Mouse (Mus musculus) stomach, embryonic 16.5 days (tissue): Measurements from ENCODE around the gene Cbr4. TPM values are rescaled to one million over a fixed set of nuclear protein-coding genes. Genes with fewer than 3 reads are reported as not detected.

Source experiments
- ATAC-seq: fragments of 200-750 bp; cut with Nextera tagmentation; 2 replicates; pipeline ENCODE4 v1.8.0; 2017; ENCODE audit warnings: moderate number of reproducible peaks, moderate TSS enrichment; ENCODE audit not compliant: insufficient read depth, low FRiP score
- H3K27ac ChIP-seq: fragments of 300-500 bp; sonication (generic); 2 replicates; pipeline ENCODE4 v1.5.1; 2014; ENCODE audit warnings: low read length
- H3K27me3 ChIP-seq: fragments of 300-500 bp; sonication (generic); 2 replicates; pipeline ENCODE4 v1.6.1; 2014; ENCODE audit warnings: low read length, control low read depth, mixed read lengths; ENCODE audit not compliant: control insufficient read depth, insufficient read depth
- H3K36me3 ChIP-seq: fragments of 300-500 bp; sonication (generic); 2 replicates; pipeline ENCODE4 v1.6.1; 2014; ENCODE audit warnings: low read length; ENCODE audit not compliant: control insufficient read depth, insufficient read depth
- H3K4me1 ChIP-seq: fragments of 300-500 bp; sonication (generic); 2 replicates; pipeline ENCODE4 v1.6.1; 2014; ENCODE audit warnings: low read length, control low read depth, mixed read lengths; ENCODE audit not compliant: control insufficient read depth, insufficient read depth
- H3K4me2 ChIP-seq: fragments of 300-500 bp; sonication (generic); 2 replicates; pipeline ENCODE4 v1.6.1; 2014; ENCODE audit warnings: low read depth, low read length, mixed read lengths
- H3K4me3 ChIP-seq: fragments of 300-500 bp; sonication (generic); replicated peaks from 2 replicates; pipeline ENCODE4 v1.5.1; 2014; ENCODE audit warnings: mild to moderate bottlenecking, low read length
- H3K9ac ChIP-seq: fragments of 300-500 bp; sonication (generic); 2 replicates; pipeline ENCODE4 v1.6.1; 2014; ENCODE audit warnings: low read length
- H3K9me3 ChIP-seq: fragments of 300-500 bp; sonication (generic); replicated peaks from 2 replicates; pipeline ENCODE4 v1.6.1; 2016; ENCODE audit warnings: low read length, control low read depth; ENCODE audit not compliant: control insufficient read depth
- WGBS: fragments of 180-500 bp; shearing (Covaris S2); extraction: QIAGEN DNeasy Blood & Tissue Kit; methylation state at CpG from one replicate; pipeline ENCODE4 v1.1.7; 2014; 5-methylcytosine and 5-hydroxymethylcytosine counted together
- polyA plus RNA-seq: library from polyadenylated mRNA; unstranded; fragments of >200 nt; fragmentation: Nextera tagmentation; extraction: Ambion mirVana; gene quantifications from 2 replicates; pipeline ENCODE4 v1.2.1, GENCODE M21; 2015

The Cbr4 gene
- polyA plus RNA-seq, 1 experiment from 2014 or later: 30.8 TPM

- Histone ChIP-seq H3K4me2 (no peak overlapping the region), H3K4me3 (no peak overlapping the region), H3K9ac (no peak overlapping the region), H3K36me3 (peaks cover 16% of the 10 kb centered on the region), H3K4me1 (peaks cover 31% of the 10 kb centered on the region), H3K27me3 (no peaks in the 10 kb centered on the region), H3K27ac (peak overlapping the region; percentile 78), H3K9me3 (peaks cover 18% of the 10 kb centered on the region)
- ATAC-seq: no peak
- WGBS: 62% methylated on average over 6 of the region's 6 CpGs
Observed at GRCm38 (mm10) chr8:61552221-61552620, 64.7 kb downstream of the Cbr4 start.

GRCm38 (mm10) chr8:61552755-61553402 is 65.3 kb downstream of the Cbr4 start:
- ATAC-seq: 0 out of 2 replicates have a peak, but pooled peaks have one; percentile 34
- H3K27me3 ChIP-seq: no peaks in the 10 kb centered on the region
- no peak overlapping the region for H3K4me2 ChIP-seq
- peaks cover 18% of the 10 kb centered on the region for H3K9me3 ChIP-seq
- peaks cover 16% of the 10 kb centered on the region for H3K36me3 ChIP-seq
- H3K4me3 ChIP-seq: no peak overlapping the region
- peak overlapping the region; percentile 78 for H3K27ac ChIP-seq
- H3K4me1 ChIP-seq: peaks cover 31% of the 10 kb centered on the region
- no peak overlapping the region for H3K9ac ChIP-seq
- WGBS: 53% methylated on average over 8 of the region's 8 CpGs

- Histone ChIP-seq H3K4me2 (no peak overlapping the region), H3K9me3 (0 out of 2 replicates have a peak, but pooled peaks cover under 1% of the 10 kb centered on the region), H3K4me1 (peaks cover 43% of the 10 kb centered on the region), H3K36me3 (no peaks in the 10 kb centered on the region), H3K27me3 (no peaks in the 10 kb centered on the region), H3K27ac (no peak overlapping the region), H3K4me3 (no peak overlapping the region), H3K9ac (no peak overlapping the region)
- 71% methylated on average over 6 of the region's 6 CpGs for WGBS
- ATAC-seq: no peak
Observed at GRCm38 (mm10) chr8:61555343-61555742, 67.8 kb downstream of the Cbr4 start.

GRCm38 (mm10) chr8:61556219-61556618 is 68.7 kb downstream of the Cbr4 start:
- no peak overlapping the region for H3K27ac ChIP-seq
- no peaks in the 10 kb centered on the region for H3K27me3 ChIP-seq
- H3K36me3 ChIP-seq: no peaks in the 10 kb centered on the region
- H3K4me1 ChIP-seq: peaks cover 43% of the 10 kb centered on the region
- H3K4me2 ChIP-seq: no peak overlapping the region
- no peak overlapping the region for H3K4me3 ChIP-seq
- H3K9me3 ChIP-seq: no peaks in the 10 kb centered on the region
- ATAC-seq: peak; percentile 63; the same call in 1 of the 2 replicates
- no peak overlapping the region for H3K9ac ChIP-seq
- WGBS: 46% methylated on average over 8 of the region's 8 CpGs
